Mouse (Mus musculus) central nervous system, embryonic 18 days (tissue): ENCODE results near the gene Moap1. TPM values are rescaled to one million over a fixed set of nuclear protein-coding genes. Genes with fewer than 3 reads are reported as not detected.

Experiments
- polyA plus RNA-seq: library from polyadenylated mRNA; depleted of rRNA; stranded (reverse); fragments of >200 nt; gene quantifications from 2 replicates; pipeline ENCODE4 v1.2.3, GENCODE M21; 2012; rRNA removed

Moap1 gene
- 19.6 and 20.2 TPM in 2 replicates for polyA plus RNA-seq

DNA sequence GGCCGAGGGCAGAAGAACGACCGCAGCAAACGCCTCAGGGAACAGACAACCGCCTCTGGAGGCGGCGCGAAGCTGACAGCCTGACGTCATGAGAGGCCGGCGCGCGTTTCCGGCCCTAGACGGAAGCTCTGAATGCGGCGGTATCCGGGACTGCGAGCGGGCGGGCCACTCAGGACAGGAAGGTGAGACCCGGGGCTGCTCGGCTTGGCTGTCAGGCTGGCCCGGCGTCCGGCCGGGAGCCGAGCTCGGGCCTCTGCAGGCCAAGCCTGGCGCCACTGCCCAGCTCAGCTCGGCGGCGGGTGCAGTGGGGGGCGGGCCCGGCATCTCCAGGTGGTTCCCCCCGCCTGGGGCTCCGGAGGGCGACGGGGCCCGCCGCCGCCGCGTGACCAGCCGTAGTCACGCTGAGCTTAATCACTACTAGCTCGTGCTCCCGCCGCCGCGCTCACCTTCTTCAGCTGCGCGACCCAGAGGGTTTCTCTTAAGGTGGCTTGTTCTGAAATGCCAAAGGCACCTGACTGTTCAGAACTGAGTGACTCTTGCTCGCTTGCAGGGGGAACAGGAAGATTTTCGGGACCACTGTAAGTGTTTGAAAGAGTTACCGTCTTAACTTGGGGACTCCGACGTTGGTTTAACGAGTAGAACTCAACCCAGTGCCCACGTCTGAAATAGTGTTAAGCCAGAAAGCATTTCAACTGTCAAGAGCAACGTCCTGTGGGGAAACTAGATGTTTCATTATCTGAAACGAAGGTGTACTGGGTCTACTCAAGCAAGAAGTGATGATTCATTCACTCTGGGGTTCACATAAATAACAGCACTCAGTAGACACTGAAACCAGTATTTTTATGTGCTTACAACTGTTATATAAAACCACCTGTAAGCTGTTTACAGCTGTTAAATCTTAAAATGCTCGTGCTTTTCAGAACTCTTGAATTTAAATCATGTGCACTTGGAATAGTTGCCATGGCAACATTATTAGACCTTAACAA, at the start of gene Moap1, which contains the start of gene Tmem251:
Gene Moap1 (minus strand): TSS at position 73 of the 986 bp plus-strand sequence.
Gene Tmem251 (plus strand): TSS at position 174 of the 986 bp plus-strand sequence.

DNA sequence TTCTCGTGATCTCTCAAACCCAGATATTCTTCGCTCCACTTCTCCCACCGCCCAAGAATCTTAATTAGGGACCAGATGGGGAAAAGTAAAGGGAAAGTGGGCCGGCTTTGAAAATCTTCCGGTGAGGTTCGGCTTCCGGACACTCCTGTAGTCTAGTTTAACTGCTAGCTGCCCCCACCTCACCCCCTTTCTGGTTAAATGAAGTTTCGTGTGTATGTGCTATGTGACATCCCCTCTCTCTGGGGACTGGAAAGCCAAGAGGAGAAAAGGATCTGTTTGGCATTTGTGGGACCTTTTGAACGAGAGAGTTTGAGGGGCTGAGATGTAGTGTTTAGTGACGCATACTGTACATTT, 14.9 kb upstream of the Moap1 start, which contains the start of gene Gm20604:
Gene Gm20604 (minus strand): TSS at position 270 of the 354 bp plus-strand sequence.

DNA sequence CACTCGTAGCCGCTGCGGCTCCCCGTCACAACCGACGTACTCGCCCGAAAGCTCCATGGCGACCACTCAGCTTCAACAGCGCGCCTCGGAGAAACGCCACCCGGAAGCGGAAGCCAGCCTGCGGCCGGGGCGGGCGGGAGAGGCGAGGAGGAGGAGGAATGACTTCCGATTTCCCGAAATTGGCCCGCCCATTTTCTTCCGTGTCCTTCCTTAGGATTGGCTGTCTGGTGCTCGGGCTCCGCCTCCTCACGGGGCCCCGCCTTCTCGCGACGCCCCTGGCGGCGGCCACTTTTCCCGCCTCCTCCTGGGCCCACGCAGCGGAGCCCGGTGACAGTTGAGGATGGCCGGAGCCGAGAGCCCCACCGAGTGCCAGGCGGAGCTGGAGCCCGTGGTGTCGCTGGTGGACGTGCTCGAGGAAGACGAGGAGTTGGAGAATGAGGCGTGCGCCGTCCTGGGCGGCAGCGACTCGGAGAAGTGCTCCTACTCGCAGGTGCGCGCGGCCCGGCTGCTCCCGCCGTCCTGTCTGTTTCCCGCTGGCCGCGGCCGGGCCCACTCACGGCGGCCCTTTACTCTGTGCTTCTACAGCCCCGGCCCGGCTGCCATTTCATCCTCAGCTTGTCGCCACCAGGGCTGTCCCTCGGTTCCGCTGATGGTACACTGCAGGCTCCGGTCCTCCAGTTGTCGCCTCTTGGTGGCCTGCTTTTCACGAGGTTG, 14.4 kb upstream of the Moap1 start, which contains the start of the genes Gm28051, Gon7 and Ubr7:
Gene Gm28051 (minus strand): TSS at position 77 of the 714 bp plus-strand sequence.
Gene Gon7 (minus strand): TSS at position 115 of the 714 bp plus-strand sequence.
Gene Ubr7 (plus strand): TSS at position 279 of the 714 bp plus-strand sequence.

DNA sequence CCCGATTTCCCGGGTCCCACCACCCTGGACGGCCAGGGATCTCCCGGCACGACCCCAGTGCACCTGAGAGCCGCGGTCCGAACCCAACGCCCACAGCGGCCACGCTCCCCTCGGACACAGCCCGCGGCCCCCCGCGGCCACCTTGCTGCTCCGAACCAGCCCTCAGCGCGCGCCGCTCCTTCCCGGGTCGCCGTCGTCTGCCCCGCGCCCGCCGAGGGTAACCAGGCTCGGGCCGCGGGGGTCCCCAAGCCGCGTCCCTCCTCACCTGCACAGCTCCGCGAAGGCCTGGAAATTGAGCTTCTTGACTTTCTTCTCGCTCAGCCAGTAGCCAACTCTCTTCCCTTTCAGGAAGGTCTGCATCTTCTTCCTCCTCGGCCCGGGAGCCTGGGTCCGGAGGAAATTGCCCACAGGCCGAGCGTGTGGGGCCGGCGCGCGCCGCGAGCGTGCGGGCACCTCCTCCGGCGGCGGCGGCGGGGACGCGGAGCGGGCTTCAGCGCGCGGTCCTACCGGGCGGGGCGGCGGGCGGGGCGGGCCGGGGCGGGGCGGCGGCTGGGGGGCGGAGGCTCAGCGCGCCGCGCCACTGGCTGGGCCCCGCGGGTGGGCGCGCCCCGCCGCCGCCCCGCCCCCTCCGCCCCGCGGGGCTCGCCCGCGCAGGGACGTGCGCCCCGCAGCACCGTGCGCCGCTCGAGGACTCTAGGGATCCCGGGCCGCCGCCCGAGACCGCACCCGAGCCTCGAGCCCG, 38.8 kb downstream of the Moap1 start, which contains the start of gene Itpk1:
Gene Itpk1 (minus strand): TSS at position 474 of the 742 bp plus-strand sequence.

Other genes starting within 250 kb of the Moap1 start
- gene Chga, start 188.7 kb downstream of the Moap1 start, polyA plus RNA-seq: 87.8 and 93.9 TPM in 2 replicates
- 37.7 and 43.1 TPM in 2 replicates for gene Itpk1, start 38.7 kb downstream of the Moap1 start, polyA plus RNA-seq
- gene Tmem251, start 101 bp upstream of the Moap1 start, polyA plus RNA-seq: 4.4 and 5.0 TPM in 2 replicates
- not detected in 2 replicates for gene Gm28051, start 14.1 kb upstream of the Moap1 start, polyA plus RNA-seq
- 28.5 and 30.1 TPM in 2 replicates for gene Gon7, start 14.1 kb upstream of the Moap1 start, polyA plus RNA-seq
- 36.2 and 37.7 TPM in 2 replicates for gene Ubr7, start 14.3 kb upstream of the Moap1 start, polyA plus RNA-seq
- gene Gm20604, start 15.0 kb upstream of the Moap1 start, polyA plus RNA-seq: 39.1 and 41.4 TPM in 2 replicates
- 19.5 and 20.4 TPM in 2 replicates for gene Btbd7, start 134.8 kb upstream of the Moap1 start, polyA plus RNA-seq
- not detected in 2 replicates for gene Cox8c, start 155.7 kb upstream of the Moap1 start, polyA plus RNA-seq
- gene Unc79, start 205.2 kb upstream of the Moap1 start, polyA plus RNA-seq: 38.9 and 39.3 TPM in 2 replicates